Mouse (Mus musculus): ENCODE results near the gene Rbm4b.

The Rbm4b gene

GRCm38 (mm10) chr19:4756193-4756911 is at the start of gene Rbm4b:
TSS of gene Rbm4b (plus strand) at chr19:4756497.
- DNase-seq, result peak; percentile 99

- DNase-seq, result no peak
These were observed 47.5 kb upstream of the Rbm4b start for GRCm38 (mm10) chr19:4708765-4709164.

- no peak for DNase-seq
These were observed 45.1 kb upstream of the Rbm4b start, which contains the start of gene Sptbn2 for GRCm38 (mm10) chr19:4711098-4711600. TSS of gene Sptbn2 (plus strand) at chr19:4711167.

- no peak for DNase-seq
These were observed 44.6 kb upstream of the Rbm4b start for GRCm38 (mm10) chr19:4711601-4712155.

GRCm38 (mm10) chr19:4712156-4712780 is 44.0 kb upstream of the Rbm4b start:
- DNase-seq, result no peak

GRCm38 (mm10) chr19:4712781-4713526 is 43.3 kb upstream of the Rbm4b start:
- DNase-seq, result no peak

GRCm38 (mm10) chr19:4713886-4714285 is 42.4 kb upstream of the Rbm4b start:
- no peak for DNase-seq

- DNase-seq, result no peak
These were observed 39.5 kb upstream of the Rbm4b start for GRCm38 (mm10) chr19:4716756-4717155.

- no peak for DNase-seq
These were observed 39.0 kb upstream of the Rbm4b start for GRCm38 (mm10) chr19:4717281-4717680.

GRCm38 (mm10) chr19:4718716-4719115 is 37.6 kb upstream of the Rbm4b start:
- no peak for DNase-seq

- DNase-seq, result no peak
These were observed 36.9 kb upstream of the Rbm4b start for GRCm38 (mm10) chr19:4719351-4719764.

GRCm38 (mm10) chr19:4720112-4720511 is 36.2 kb upstream of the Rbm4b start:
- no peak for DNase-seq

GRCm38 (mm10) chr19:4720671-4721244 is 35.5 kb upstream of the Rbm4b start:
- no peak for DNase-seq

GRCm38 (mm10) chr19:4729186-4729585 is 27.1 kb upstream of the Rbm4b start:
- DNase-seq, result no peak

- DNase-seq, result no peak
These were observed 23.2 kb upstream of the Rbm4b start for GRCm38 (mm10) chr19:4733052-4733451.

- DNase-seq, result no peak
These were observed 18.4 kb upstream of the Rbm4b start for GRCm38 (mm10) chr19:4737866-4738265.

GRCm38 (mm10) chr19:4739053-4739452 is 17.2 kb upstream of the Rbm4b start:
- DNase-seq, result no peak

- DNase-seq, result no peak
These were observed 16.5 kb upstream of the Rbm4b start for GRCm38 (mm10) chr19:4739762-4740161.

- no peak for DNase-seq
These were observed 14.8 kb upstream of the Rbm4b start for GRCm38 (mm10) chr19:4741482-4741881.

- DNase-seq, result no peak
These were observed 14.1 kb upstream of the Rbm4b start for GRCm38 (mm10) chr19:4742229-4742628.

GRCm38 (mm10) chr19:4743524-4743923 is 12.8 kb upstream of the Rbm4b start:
- DNase-seq, result peak; percentile 23

GRCm38 (mm10) chr19:4744026-4744425 is 12.3 kb upstream of the Rbm4b start:
- DNase-seq, result no peak

- DNase-seq, result no peak
These were observed 11.2 kb upstream of the Rbm4b start for GRCm38 (mm10) chr19:4745057-4745456.
